Mouse (Mus musculus): ENCODE measurements around the gene Mertk.

DNA sequence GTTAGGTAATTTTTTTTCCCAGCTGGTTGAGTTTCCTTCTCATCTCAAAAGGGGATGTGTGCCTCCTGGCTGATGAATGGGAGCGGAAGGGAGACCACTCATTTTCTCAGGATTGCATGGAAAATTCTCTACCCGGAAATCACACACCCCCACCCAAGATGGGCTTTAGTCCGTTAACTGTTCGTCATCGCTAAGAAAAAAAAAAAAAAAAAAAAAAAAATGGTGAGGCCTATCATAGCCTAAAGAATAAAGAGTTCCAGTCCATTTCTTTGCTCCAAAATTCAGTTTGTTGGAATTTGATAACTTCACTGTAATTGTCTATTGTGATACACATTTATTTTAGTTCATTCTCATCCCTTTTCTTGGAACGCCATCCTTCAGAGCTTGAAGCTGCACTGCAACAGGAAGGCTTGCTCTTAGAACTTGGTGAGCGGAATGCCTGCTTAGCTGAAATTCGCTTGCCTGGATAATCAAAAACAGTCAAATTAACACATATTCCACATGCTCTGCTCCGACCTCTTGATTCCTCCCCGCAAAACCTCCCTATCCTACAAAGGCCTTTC is 11.1 kb upstream of the Mertk start:
- TF ChIP-seq CTCF (conservative IDR thresholded peaks at IDR 0.05 in 1 of 2, IDR thresholded peaks at IDR 0.05 in 1 of 2; ENCODE audit: low read depth in 2 of 2, low read length in 2 of 2), result no peak
- TF ChIP-seq POLR2A (IDR thresholded peaks at IDR 0.05; ENCODE audit: low read depth, low read length), result no peak
- peak; percentile 93 for TF ChIP-seq ZNF384 (IDR thresholded peaks at IDR 0.05; ENCODE audit: low read depth, low read length)
- TF ChIP-seq ZC3H11A (IDR thresholded peaks at IDR 0.05; ENCODE audit: low read depth, low read length), result no peak
- 0 out of 2 replicates have a peak, but pooled peaks have one; percentile 8 for TF ChIP-seq MAFK (IDR thresholded peaks at IDR 0.05; ENCODE audit: insufficient replicate concordance, low read length)
- no peak for TF ChIP-seq MYC (IDR thresholded peaks at IDR 0.05; ENCODE audit: low read depth, low read length)
- TF ChIP-seq EP300 (IDR thresholded peaks at IDR 0.05; ENCODE audit: low read length), result peak; percentile 40; the same call in 1 of the 2 replicates
- TF ChIP-seq JUND (conservative IDR thresholded peaks at IDR 0.05; ENCODE audit: low read depth, low read length), result no peak
- TF ChIP-seq USF1 (IDR thresholded peaks at IDR 0.05; ENCODE audit: low read depth, low read length), result no peak
- no peak for TF ChIP-seq NRF1 (IDR thresholded peaks at IDR 0.05; ENCODE audit: low read depth, low read length)
- no peak for TF ChIP-seq UBTF (IDR thresholded peaks at IDR 0.05; ENCODE audit: low read depth, low read length)
- TF ChIP-seq TCF12 (IDR thresholded peaks at IDR 0.05; ENCODE audit: low read depth, low read length), result no peak
- TF ChIP-seq PAX5 (IDR thresholded peaks at IDR 0.05; ENCODE audit: low read length), result no peak
